Mouse (Mus musculus) stomach, embryonic 14.5 days (tissue): Measurements from ENCODE around the gene Ccdc191. TPM values are rescaled to one million over a fixed set of nuclear protein-coding genes. Genes with fewer than 3 reads are reported as not detected.

Experiments used
- ATAC-seq: fragments of 200-750 bp; cut with Nextera tagmentation; 2 replicates; pipeline ENCODE4 v1.8.0; 2017; ENCODE audit warnings: low read depth, moderate TSS enrichment; ENCODE audit not compliant: insufficient number of reproducible peaks, insufficient read depth, low FRiP score
- H3K27ac ChIP-seq: fragments of 300-500 bp; sonication (generic); 2 replicates; pipeline ENCODE4 v1.5.1; 2014; ENCODE audit warnings: mild to moderate bottlenecking, low read length, moderate library complexity, mixed read lengths
- H3K27me3 ChIP-seq: fragments of 300-500 bp; sonication (generic); 2 replicates; pipeline ENCODE4 v1.6.1; 2014; ENCODE audit warnings: low read length, control low read depth, mixed read lengths; ENCODE audit not compliant: control insufficient read depth, insufficient read depth
- H3K36me3 ChIP-seq: fragments of 300-500 bp; sonication (generic); 2 replicates; pipeline ENCODE4 v1.6.1; 2014; ENCODE audit warnings: mild to moderate bottlenecking, control low read depth, low read length, moderate library complexity, mixed read lengths; ENCODE audit not compliant: control insufficient read depth, insufficient read depth
- H3K4me1 ChIP-seq: fragments of 300-500 bp; sonication (generic); 2 replicates; pipeline ENCODE4 v1.6.1; 2014; ENCODE audit warnings: low read length, control low read depth, mixed read lengths; ENCODE audit not compliant: control insufficient read depth, insufficient read depth
- H3K4me2 ChIP-seq: fragments of 300-500 bp; sonication (generic); replicated peaks from 2 replicates; pipeline ENCODE4 v1.6.1; 2014; ENCODE audit warnings: low read depth, low read length, control low read depth
- H3K4me3 ChIP-seq: fragments of 300-500 bp; sonication (generic); 2 replicates; pipeline ENCODE4 v1.5.1; 2014; ENCODE audit warnings: low read depth, low read length, control low read depth
- H3K9ac ChIP-seq: fragments of 300-500 bp; sonication (generic); replicated peaks from 2 replicates; pipeline ENCODE4 v1.6.1; 2014; ENCODE audit warnings: low read depth, mild to moderate bottlenecking, control low read depth, low read length, moderate library complexity, mixed read lengths
- H3K9me3 ChIP-seq: fragments of 300-500 bp; sonication (generic); 2 replicates; pipeline ENCODE4 v1.6.1; 2016; ENCODE audit warnings: low read depth, low read length, control low read depth; ENCODE audit not compliant: control insufficient read depth
- WGBS: fragments of 180-500 bp; shearing (Covaris S2); extraction: QIAGEN DNeasy Blood & Tissue Kit; methylation state at CpG from one replicate; pipeline ENCODE4 v1.1.7; 2014; 5-methylcytosine and 5-hydroxymethylcytosine counted together
- polyA plus RNA-seq: library from polyadenylated mRNA; unstranded; fragments of >200 nt; fragmentation: Nextera tagmentation; extraction: Ambion mirVana; gene quantifications from 2 replicates; pipeline ENCODE4 v1.2.1, GENCODE M21; 2014

Gene Ccdc191
- polyA plus RNA-seq, 1 experiment from 2014 or later: 8.9 TPM

DNA sequence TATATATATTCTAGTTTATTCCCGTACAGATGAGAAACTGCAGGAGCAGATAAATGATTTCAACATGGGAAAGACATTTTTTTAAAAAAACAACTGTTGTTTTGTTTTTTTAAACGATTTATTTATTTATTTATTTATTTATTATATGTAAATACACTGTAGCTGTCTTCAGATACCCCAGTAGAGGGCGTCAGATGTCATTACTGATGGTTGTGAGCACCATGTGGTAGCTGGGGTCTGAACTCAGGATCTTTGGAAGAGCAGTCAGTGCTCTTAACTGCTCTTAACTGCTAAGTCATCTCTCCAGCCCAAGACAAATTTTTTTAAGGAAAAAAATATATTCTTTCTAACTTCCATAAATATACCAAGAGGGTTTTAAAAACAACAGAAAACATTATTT lies 8.0 kb upstream of the Ccdc191 start:
- no peaks in the 10 kb centered on the region for H3K9me3 ChIP-seq
- no peaks in the 10 kb centered on the region for H3K27me3 ChIP-seq
- H3K27ac ChIP-seq: no peak overlapping the region
- peaks cover 11% of the 10 kb centered on the region; the same call in 1 of the 2 replicates for H3K36me3 ChIP-seq
- no peak overlapping the region for H3K9ac ChIP-seq
- WGBS: 63% methylated on average over 3 of the region's 3 CpGs
- H3K4me1 ChIP-seq: no peaks in the 10 kb centered on the region
- ATAC-seq: no peak
- H3K4me2 ChIP-seq: no peak overlapping the region
- H3K4me3 ChIP-seq: no peak overlapping the region

DNA sequence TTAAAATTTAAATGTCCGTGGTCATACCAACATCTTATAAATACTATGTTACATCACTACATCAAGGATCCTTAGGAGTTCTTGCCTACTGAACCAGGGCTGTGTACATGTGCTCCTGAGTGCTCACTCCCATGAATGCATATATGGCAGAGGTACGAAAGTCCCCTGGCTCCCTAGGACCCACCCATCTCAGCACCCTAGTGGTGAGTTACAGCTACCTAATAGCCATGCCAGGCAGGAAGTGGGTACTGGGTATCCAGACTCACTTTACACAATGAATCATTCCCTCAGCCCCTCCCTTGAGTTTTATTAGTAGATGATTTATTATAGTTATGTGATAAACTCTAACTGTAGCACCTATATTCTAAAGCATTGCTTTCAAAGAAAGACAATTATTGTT lies 7.3 kb upstream of the Ccdc191 start:
- Histone ChIP-seq H3K36me3 (peaks cover 11% of the 10 kb centered on the region; the same call in 1 of the 2 replicates), H3K27me3 (no peaks in the 10 kb centered on the region), H3K9ac (no peak overlapping the region), H3K9me3 (no peaks in the 10 kb centered on the region), H3K27ac (no peak overlapping the region), H3K4me2 (no peak overlapping the region), H3K4me3 (no peak overlapping the region), H3K4me1 (no peaks in the 10 kb centered on the region)
- no peak for ATAC-seq
- 94% methylated on average over 2 of the region's 2 CpGs for WGBS

DNA sequence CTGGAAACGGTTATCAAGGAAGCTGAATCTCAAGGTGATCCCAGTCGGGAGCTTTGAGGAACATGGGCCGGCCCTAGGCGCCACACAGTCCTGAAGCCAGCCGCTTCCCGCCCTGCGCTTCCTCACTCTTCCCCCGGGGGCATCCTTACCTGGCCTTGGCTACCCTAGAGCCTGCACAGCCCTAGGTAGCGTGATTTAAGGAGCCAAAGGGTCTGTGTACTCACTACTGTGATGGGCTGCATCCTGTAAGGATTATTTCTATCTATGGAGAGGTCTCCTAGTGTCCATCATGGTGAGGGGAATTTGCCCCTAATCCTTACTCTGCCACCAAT lies 371 bp downstream of the Ccdc191 start:
- H3K9me3 ChIP-seq: no peaks in the 10 kb centered on the region
- H3K4me2 ChIP-seq: peak overlapping the region; percentile 63
- peak overlapping the region; percentile 50 for H3K4me3 ChIP-seq
- under 1% methylated on average over 9 of the region's 9 CpGs for WGBS
- peaks cover 6% of the 10 kb centered on the region for H3K4me1 ChIP-seq
- H3K9ac ChIP-seq: peak overlapping the region; percentile 62
- H3K27me3 ChIP-seq: no peaks in the 10 kb centered on the region
- ATAC-seq: peak; percentile 96
- peak overlapping the region; percentile 49; the same call in 1 of the 2 replicates for H3K27ac ChIP-seq
- H3K36me3 ChIP-seq: no peaks in the 10 kb centered on the region

DNA sequence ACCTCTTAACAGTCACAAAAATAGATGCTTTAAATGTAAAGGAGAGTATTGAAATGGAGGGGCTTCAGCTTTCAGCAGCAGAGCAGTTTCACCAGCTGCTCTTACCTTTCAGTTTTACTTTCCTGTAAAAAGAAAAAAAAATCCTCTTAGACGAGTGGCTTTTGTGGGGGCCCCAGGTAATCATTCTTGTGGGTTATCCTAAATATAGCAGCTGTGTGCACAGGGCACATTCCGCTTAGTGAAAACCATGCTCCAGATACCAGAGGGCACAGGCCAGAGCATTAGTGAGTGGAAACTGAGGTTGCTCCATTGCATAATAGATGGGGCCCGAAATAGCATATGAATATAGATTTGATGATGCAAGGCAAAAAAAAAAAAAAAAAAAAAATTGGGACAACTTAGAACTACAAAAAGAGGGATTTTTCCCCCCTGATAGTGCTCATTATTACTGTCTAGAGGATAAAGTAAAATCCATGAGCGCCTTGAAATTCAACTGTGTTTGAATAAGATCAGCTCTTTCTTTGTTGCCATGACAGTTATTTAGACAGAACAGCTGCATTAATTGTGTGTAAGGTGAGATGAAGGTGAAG lies 1.2 kb downstream of the Ccdc191 start:
- WGBS: 74% methylated on average over 4 of the region's 4 CpGs
- no peaks in the 10 kb centered on the region for H3K9me3 ChIP-seq
- peak overlapping the region; percentile 62; the same call in 1 of the 2 replicates for H3K9ac ChIP-seq
- H3K27me3 ChIP-seq: no peaks in the 10 kb centered on the region
- H3K4me3 ChIP-seq: peak overlapping the region; percentile 50; the same call in 1 of the 2 replicates
- H3K4me2 ChIP-seq: peak overlapping the region; percentile 63
- ATAC-seq: no peak
- H3K36me3 ChIP-seq: no peaks in the 10 kb centered on the region
- H3K4me1 ChIP-seq: peaks cover 6% of the 10 kb centered on the region
- H3K27ac ChIP-seq: no peak overlapping the region

DNA sequence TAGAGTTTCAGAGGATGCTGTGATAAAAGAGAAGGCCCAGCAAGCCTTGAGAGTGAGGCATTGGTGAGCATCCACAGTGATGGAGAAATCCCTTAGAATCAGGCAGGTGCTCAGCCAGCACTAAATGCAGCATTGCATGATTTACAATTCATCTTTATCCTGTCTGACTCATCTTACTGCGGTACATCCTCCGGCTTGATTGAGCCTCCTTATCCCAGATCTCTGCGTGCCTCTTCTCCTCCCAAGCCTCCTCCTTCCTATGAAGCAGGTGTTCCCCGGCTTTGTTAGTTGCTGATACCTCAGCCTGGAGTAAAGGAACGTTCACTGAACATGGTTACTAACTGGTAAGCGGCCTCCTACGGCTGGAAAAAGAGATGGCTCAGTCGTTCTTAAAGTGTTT lies 4.9 kb downstream of the Ccdc191 start:
- ATAC-seq: no peak
- WGBS: 87% methylated on average over 8 of the region's 8 CpGs
- Histone ChIP-seq H3K4me1 (peaks cover 6% of the 10 kb centered on the region; the same call in 1 of the 2 replicates), H3K27ac (no peak overlapping the region), H3K4me2 (no peak overlapping the region), H3K9me3 (no peaks in the 10 kb centered on the region), H3K9ac (no peak overlapping the region), H3K4me3 (no peak overlapping the region), H3K36me3 (no peaks in the 10 kb centered on the region), H3K27me3 (no peaks in the 10 kb centered on the region)

DNA sequence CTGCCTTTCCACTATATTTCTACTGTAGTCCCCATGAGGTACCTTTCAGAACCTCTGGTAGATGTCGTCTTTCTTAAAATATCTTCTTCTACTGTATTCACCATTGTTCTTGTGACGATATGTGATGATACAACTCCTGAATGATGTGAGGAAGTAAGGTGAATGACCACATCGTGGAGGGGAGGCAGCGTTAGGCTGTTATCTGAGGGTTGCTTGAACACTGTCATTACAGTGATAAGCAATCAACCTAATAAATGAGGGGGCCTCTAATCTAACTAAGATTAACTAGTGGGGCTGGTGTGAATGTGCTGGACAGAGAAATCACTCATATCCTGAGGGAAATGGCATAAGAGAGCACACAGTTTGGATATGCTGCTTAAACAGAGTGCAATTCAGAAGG lies 10.5 kb downstream of the Ccdc191 start:
- H3K4me3 ChIP-seq: no peak overlapping the region
- no peaks in the 10 kb centered on the region for H3K27me3 ChIP-seq
- no peak overlapping the region for H3K4me2 ChIP-seq
- H3K9me3 ChIP-seq: no peaks in the 10 kb centered on the region
- H3K4me1 ChIP-seq: no peaks in the 10 kb centered on the region
- no peak overlapping the region for H3K9ac ChIP-seq
- ATAC-seq: no peak
- H3K36me3 ChIP-seq: no peaks in the 10 kb centered on the region
- WGBS: 74% methylated on average over 4 of the region's 4 CpGs
- H3K27ac ChIP-seq: no peak overlapping the region

DNA sequence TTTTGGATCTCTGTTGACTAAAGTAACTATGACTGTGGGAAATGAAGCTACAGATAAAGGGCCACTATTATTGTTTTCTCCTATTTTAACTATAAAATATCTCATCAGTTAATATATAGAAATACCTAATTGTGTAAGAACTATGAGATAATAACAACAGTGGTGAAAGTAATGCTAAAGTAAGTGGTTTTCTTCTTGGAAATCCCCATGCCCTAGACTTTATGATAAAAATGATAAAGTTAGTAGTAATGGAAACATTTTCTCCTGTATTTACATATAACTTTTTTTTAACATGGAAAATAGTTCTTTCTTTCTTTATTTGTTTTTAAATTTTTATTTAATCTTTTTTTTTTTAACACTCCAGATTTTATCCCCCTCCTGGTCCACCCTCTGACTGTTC lies 11.0 kb downstream of the Ccdc191 start:
- Histone ChIP-seq H3K27ac (no peak overlapping the region), H3K36me3 (no peaks in the 10 kb centered on the region), H3K4me1 (no peaks in the 10 kb centered on the region), H3K4me3 (no peak overlapping the region), H3K4me2 (no peak overlapping the region), H3K27me3 (no peaks in the 10 kb centered on the region), H3K9me3 (no peaks in the 10 kb centered on the region), H3K9ac (no peak overlapping the region)
- ATAC-seq: no peak

DNA sequence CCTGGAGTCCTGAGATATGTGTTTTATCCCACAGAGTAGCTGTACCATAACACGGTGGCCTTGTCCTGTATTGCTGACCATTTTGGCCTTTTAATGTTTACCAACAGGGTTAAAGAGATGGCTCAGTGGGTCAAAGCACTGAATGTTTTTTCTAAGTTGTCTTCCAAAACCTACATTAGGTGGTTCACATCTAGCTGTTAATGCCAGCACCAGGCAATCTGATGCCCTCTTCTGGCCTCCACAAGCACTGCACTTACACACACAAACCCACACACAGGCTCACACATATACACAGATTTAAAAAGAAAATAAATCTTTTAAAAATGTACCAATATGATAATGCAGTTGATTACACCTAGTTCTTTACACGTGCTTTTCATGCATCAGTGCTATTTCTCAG lies 19.3 kb downstream of the Ccdc191 start:
- Histone ChIP-seq H3K27ac (no peak overlapping the region), H3K27me3 (no peaks in the 10 kb centered on the region), H3K4me1 (no peaks in the 10 kb centered on the region), H3K9ac (no peak overlapping the region), H3K4me2 (no peak overlapping the region), H3K4me3 (no peak overlapping the region), H3K36me3 (no peaks in the 10 kb centered on the region), H3K9me3 (no peaks in the 10 kb centered on the region)
- WGBS: 84% methylated on average over 2 of the region's 2 CpGs
- ATAC-seq: no peak

DNA sequence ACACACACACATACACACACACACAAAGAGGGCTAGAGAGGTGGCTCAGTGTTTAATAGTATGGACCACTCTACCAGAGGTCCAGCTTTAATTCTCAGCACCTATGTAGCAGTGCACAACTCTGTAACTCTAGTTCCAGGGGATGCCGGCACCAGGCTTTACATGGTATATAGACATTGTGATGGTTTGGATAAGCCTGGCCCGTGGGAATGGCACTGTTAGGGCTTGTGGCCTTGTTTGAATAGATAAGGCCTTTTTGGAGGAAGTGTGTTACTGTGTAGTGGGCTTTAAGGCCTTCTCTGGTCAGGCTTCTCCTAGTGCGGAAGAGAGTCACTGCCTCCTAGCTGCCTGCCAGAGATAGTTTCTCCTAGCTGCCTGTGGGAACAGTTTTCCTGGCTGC lies 29.3 kb downstream of the Ccdc191 start:
- Histone ChIP-seq H3K4me2 (no peak overlapping the region), H3K27me3 (no peaks in the 10 kb centered on the region), H3K9me3 (no peaks in the 10 kb centered on the region), H3K9ac (no peak overlapping the region), H3K27ac (no peak overlapping the region), H3K4me3 (no peak overlapping the region), H3K4me1 (no peaks in the 10 kb centered on the region), H3K36me3 (no peaks in the 10 kb centered on the region)
- WGBS: 76% methylated on average over 3 of the region's 3 CpGs
- peak; percentile 65; the same call in 1 of the 2 replicates for ATAC-seq
